ENCODE assay signal across 8 mouse cellular contexts in the genomic region with DNA sequence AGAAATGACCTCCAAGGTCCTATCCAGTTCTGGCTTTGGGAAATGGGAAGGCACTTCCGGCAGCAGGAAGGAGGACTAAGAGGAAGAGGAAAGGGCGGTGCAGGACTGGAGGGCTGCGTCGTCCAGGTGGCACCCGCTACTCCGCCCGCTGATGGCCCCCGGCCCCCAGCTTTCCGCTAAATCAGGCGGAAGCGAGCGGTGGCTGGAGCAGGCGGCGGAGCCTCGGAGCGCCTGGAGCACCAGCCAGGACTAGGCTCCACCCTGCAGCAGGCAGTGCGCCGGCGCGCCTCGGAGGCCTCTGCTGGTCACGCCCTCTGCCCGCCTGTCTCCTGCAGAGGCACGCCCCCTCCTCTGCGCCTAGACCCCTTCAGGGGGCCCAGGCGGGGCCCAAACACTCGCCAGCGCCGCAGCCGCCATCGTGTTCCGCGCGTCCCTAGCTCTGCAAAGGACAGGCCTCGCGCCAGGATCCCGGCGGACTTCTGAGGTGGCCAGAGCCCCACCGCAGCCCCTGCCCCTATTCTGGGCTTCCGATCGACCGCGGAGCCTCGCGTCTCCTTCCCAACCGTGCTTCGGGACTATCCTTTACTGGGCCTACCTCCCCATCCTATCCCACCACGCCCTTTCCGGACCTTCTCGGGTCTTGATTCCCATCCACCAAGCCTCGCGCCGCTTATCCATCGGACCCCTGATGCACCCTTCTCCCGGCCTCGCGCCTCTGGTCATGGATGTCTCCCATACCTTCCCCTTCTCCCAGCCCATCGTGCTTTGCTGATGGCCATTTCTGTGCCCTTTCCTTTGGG. TPM values are rescaled to one million over a fixed set of nuclear protein-coding genes. Genes with fewer than 3 reads are reported as not detected.
DNase-seq lines count a peak whose midpoint lies in the region; ATAC-seq lines count a peak whose summit lies in the region.

Gene Cul7, plus strand, starts transcription at position 106 of the 800 bp plus-strand sequence.

- intact Hi-C loops in gastrocnemius, postnatal 14 days (cut with DNase I; ENCODE audit: low total_unique reads), result no loop called here
- intact Hi-C loops in left cerebral cortex, postnatal 10 days (cut with DNase I), result no loop called here

- peak; percentile 95 to 96 for DNase-seq in adrenal gland, adult (ENCODE audit: inconsistent age in 2 of 2, low spot score in 1 of 2)
- peak; percentile 97 for DNase-seq in embryo, embryonic 10 days (ENCODE audit: low spot score)
- peak; percentile 96 for DNase-seq in gastrocnemius, postnatal 14 days
- DNase-seq in left cerebral cortex, postnatal 10 days (ENCODE audit: extremely low spot score in 1 of 2, low spot score in 2 of 2), result peak; percentile 90 to 98
- DNase-seq in right cerebral cortex, postnatal 10 days (ENCODE audit: low spot score in 2 of 2), result peak; percentile 96 to 97
- peak; percentile 93 for DNase-seq in urinary bladder, postnatal 14 days (ENCODE audit: low spot score)

- ATAC-seq in inflammation-experienced regulatory T-cells, adult 6 months, result peak; percentile 70
- ATAC-seq in megakaryocyte progenitor cell, adult 5-6 weeks (replicated peaks; ENCODE audit: poor library complexity), result peak; percentile 75

RNA-seq across cellular contexts. Expression of gene Cul7, which starts in this region (rescaled TPM):
- 10 to 100 TPM; 20.1 to 25.5 TPM for total RNA-seq in gastrocnemius, postnatal 14 days (2021)
- polyA plus RNA-seq in inflammation-experienced regulatory T-cells, adult 6 months (2017; shearing (Covaris generic)), result 1 to 10 TPM; 1.7 to 4.1 (median 2.5) TPM
- total RNA-seq in left cerebral cortex, postnatal 10 days (2021), result 10 to 100 TPM; 39.3 to 46.5 TPM
- 7.3 and 7.6 TPM in 2 replicates for total RNA-seq in megakaryocyte progenitor cell, adult 5-6 weeks (2015)
- total RNA-seq in megakaryocyte progenitor cell, adult 5-6 weeks (2017), result 9.1 and 14.3 TPM in 2 replicates

Comparison
In these comparisons a context has a peak if more than half of its experiments do, and no peak if none do; other contexts are left out.
1. Peak in every context shown above with its lines: DNase-seq and ATAC-seq.